Mouse (Mus musculus): ENCODE data around the gene Scrn3.

GRCm38 (mm10) chr2:73279271-73280038 is 32.9 kb upstream of the Scrn3 start:
- TF ChIP-seq CTCF (IDR thresholded peaks at IDR 0.05; ENCODE audit: low read depth): no peak
- no peak for TF ChIP-seq EP300 (IDR thresholded peaks at IDR 0.05; ENCODE audit: low read depth)

All from liver, postnatal 0 days (tissue).